Mouse (Mus musculus) ES-CJ7 (cell line): Measurements from ENCODE around the gene Hoxb3.

ENCODE experiments used
- DNase-seq: peaks from one replicate; pipeline ENCODE4 v3.0.0; 2011; ENCODE audit warnings: low read depth, low spot score

The Hoxb3 gene

DNA sequence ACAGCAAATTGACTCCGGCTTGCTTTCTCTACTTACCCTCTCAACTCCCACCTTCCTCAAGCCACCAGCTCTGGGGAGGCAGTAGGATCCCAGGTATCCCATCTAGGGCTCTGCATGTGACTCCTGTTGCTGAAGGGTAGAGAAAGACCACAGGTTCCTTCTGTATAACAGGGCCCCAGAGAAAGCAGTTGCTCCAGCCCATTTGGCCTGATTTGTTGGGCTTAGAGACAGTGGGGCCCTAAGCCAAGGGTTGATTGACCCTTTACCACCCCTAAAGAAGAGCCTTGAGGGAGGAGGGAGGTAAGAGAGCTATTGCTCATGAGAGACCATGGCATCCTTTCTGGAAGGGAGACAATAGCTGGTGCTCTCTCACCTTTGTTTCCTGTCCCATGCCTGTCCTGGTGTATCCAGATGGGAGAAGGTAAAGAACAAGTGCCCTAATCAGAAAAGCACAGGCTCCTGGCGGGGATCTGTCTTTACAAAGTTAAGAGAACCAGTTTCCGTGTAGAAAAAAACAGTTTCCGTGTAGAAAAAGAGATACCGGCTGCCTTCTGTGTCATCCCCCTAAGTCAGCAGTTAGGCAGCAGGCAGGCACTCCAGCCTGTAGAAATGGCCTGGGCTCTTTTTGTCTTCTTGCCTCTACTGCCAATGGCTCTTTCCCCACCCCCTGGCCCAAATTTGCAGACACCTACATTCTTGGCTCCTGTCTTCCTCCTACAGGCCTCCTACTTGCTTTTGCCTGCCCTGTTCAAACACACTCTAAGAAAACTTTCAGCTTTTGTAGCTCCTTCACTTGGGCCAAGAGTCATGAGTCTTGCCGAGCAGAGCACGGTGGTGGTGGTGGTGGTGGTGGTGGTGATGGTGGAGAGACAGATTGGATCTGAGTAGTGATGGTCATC is 16.1 kb downstream of the Hoxb3 start:
- DNase-seq = no peak

DNA sequence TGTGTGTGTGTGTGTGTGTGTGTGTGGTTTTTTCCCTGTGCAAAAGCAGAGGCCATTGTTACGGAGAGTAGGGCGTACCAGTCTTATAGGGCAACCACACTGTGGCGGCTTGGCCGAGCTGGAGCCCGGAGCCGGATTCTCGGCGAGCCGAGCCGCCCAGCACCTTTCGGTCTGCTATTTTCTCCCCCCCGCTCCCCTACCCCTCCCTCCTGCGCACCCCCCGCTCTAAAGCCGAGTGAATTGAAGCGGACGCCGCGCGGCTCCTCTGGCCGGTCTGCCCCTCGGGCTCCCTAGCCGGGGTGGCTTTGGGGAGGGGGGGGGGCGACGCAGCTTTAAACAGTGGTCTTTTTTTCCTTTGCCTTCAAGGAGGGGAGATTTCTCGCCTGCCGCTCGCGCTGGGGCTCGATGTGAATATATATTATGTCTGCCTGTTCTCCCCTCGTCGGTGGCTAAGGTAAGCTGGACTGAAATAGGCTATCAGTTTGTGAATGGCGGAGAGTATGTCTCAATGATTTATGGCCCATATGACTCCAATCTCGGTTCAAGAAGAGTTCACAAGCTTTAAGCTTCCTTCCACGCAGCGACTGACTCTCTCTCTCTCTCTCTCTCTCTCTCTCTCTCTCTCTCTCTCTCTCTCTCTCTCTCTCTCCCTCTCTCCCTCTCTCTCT is 17.7 kb downstream of the Hoxb3 start:
- DNase-seq = peak; percentile 57

DNA sequence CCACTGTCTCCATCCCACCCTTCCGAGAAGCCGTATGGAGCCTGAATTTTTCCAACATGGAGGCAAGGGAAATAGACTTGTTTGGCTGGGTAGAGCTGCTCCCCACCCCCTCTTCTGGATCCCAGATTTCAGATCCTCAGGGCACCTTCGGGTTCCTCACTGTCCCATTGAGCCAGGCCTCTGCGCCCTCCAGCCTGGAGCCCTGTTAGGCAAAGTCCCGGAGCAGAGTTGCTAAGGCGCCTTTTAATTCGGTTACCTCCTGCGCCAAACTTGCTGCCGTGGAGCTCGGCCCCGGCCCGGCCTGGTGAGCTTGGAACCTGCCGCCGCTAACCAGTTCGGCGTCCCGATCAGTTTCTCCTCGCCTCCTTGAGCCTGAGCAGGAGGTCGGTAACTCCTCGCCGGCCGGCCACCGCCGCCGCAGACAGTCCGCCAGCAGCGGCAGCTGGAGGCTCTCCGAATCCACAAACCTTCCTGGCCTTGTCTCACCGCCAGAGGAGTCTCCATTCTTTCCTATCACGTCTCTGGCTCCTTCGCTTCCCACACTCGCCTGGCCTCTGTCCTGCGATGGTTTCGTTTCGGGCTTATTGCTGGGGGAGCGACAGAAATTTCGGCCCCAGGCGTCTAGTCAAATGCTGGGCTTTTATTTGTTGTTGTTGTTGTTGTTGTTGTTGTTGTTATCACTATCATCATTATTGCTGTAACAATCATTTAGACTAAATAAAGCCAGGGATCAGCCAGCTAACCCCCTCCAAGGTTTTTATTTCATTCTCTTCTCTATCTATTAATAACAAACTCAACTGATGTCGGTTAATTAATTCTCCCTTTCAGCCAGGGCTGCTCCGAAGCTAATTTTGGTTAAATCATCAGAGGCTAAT is 18.8 kb downstream of the Hoxb3 start:
- peak; percentile 73 for DNase-seq

DNA sequence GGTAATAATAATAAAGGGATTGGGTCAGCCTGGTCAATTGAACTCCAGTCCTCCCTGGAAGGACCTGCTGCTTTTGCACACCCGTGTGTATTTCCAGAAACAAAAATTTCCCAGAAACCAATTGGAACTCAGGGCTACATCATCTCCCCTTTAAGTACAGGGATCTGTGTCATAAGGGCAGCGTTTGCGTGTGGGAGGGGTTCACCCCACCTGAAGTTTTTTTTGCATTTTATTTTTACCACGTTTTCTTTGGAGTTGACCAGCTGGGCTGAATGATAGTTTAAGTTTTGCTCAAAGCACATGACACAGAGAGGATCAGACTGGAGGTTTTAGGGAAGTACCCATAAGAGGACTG is 19.4 kb downstream of the Hoxb3 start:
- no peak for DNase-seq

DNA sequence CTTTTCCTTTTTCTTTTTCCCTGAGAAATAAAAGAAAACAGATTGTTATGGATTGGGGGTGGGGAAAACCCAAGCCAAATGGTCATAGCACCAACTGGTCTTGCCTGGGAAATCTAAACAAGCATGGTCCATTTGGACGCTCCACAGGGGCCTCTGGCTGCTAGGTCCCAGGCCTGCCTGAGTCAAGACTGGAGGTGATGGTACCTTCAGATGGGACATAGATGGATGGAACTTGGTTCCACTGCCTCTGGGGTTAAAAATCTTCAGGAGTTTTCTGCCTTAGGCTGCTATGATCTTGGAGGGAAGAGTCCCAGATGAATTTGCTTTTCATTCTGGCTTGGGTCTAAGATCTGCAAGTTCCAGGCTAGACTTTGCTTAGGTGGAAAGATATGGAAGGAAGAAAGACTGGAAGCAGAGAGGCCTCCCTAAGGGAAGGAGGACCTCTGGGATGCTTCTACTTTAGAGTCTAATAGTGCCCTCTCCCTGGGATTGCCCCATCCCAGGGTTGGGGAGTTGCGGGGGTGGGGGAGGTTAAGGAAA is 20.1 kb downstream of the Hoxb3 start:
- no peak for DNase-seq

DNA sequence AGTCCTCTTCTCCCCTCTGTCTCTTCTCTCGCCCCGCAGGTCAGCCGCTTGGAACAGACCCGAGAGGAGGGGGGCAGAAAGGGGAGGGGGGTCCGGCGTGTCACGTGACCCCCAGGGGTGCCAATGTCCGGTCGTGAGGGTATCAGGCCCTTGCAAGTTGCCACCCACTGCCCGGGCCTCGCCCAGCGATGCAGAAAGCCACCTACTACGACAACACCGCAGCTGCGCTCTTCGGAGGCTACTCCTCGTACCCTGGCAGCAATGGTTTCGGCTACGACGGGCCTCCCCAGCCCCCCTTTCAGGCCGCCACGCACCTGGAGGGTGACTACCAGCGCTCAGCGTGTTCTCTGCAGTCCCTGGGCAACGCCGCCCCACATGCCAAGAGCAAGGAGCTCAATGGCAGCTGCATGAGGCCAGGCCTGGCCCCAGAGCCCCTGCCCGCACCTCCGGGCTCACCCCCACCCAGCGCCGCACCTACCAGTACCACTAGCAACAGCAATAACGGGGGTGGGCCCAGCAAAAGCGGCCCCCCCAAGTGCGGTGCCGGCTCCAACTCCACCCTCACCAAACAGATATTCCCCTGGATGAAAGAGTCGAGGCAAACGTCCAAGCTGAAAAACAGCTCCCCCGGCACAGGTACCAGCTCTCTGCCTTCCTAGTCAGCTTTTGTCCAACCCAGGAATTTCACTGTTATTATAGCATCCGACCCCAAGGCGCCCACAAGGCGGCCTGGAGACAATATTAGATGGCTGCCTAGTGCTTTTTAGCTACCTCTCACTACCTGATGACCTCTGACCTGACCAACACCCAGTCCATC is 21.1 kb downstream of the Hoxb3 start:
- no peak for DNase-seq

DNA sequence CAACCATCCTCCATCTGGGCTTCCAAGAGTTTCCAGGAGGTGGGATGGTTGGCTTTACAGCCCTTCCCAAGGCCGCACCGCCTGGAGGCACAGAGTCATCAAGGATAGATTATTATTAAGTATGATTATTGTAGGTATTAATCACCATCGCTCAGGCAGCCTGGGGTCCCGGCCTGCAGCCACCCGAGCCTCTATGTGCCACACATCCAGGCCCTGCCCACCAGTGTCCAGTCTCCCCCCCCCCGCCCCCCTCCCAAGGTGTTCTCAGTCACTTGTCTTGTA is 21.7 kb downstream of the Hoxb3 start:
- DNase-seq = no peak

DNA sequence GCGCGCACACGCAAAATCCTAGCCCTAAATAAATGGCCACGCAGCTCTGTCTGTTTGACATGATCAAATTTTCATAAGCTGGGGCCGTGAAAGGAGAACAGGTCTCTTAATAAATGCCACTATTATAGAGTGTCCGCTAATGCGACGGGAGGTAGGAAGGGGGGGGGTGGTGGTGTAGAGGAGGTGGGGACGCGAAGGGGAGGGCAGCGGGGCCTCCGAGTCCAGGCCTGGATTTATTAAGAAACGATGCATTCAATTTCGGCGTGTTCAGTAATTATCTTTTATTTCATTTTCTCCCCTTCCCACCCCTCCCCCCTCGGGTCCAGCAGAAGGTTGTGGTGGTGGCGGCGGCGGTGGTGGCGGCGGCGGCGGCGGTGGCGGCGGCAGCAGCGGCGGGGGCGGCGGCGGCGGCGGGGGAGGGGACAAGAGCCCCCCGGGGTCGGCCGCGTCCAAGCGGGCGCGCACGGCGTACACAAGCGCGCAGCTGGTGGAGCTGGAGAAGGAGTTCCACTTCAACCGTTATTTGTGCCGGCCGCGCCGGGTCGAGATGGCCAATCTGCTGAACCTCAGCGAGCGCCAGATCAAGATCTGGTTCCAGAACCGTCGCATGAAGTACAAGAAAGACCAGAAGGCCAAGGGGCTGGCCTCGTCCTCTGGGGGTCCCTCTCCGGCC is 22.2 kb downstream of the Hoxb3 start:
- DNase-seq = no peak

DNA sequence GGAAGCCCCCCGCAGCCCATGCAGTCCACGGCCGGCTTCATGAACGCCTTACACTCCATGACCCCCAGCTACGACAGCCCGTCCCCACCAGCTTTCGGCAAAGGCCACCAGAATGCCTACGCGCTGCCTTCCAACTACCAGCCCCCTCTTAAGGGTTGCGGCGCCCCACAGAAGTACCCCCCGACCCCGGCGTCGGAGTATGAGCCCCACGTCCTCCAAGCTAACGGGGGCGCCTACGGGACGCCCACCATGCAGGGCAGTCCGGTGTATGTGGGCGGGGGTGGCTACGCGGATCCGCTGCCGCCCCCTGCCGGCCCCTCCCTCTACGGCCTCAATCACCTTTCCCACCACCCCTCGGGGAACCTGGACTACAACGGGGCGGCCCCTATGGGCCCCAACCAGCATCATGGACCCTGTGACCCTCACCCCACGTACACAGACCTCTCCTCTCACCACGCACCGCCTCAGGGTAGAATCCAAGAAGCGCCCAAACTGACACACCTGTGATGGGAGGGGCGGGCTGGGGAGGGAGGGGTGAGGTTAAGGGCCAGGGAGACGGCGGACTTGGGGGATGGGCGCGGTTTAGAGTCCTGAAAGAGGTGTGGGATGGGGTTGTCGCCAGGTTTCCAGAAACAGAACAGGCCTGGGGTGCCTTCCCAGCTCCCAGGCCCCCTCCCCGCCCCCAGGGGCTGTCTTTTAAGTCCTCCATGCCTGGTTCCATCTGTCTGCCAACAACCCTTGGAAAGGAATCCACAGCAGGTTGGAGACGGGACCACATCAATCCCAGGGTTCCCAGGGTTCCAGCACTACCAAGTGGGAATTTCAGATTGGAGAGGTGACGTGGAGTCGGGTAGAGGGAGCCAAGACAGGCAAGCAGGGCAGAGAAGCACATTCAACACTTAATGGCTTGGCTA is 23.0 kb downstream of the Hoxb3 start:
- DNase-seq = peak; percentile 84

DNA sequence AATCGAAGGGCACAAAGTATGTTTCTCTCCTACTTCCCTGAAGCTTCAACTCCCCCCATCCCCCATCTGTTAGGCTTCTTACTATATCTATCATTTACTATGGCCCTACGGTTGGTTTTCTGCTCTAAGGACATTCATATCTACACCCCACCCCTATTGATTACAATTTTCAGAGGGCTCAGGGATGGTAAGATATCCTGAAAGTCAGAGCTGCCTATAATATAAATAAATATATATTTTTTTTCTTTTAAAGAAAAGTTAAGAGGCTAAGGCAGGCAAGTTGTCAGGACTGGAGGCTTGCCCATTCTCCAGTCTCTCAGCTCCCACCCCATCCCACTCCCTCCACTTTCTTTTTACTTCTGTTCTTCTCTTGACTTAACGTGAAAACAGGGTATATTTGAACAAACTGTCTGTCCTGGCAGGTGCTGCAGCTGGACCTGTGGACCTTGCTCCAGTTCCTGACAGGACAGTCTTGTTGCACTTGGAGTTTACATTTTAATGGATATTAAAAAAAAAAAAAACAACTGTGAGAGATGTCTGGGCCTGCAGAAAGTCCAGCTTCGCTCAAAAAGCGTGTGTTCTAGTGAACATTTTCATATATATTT is 23.9 kb downstream of the Hoxb3 start:
- no peak for DNase-seq

DNA sequence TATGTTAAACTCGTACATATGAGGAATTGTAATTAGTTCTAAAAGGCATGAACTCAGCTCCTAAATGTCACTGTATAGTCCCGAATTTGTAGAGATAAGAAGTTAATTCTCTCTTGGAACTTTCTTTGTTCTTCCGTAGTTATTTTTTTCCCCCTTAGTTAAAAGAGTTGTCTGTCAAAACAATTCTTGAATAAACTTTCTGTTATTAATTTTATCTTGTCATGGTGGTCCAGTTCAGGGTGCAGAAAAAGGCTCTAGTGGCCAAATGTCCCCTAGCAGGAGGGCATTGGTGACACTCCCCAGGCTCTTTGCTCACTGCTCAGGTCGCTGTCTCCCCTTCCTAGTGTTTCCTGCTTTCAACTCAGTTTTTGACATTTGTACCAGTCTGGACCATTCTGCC is 24.6 kb downstream of the Hoxb3 start:
- no peak for DNase-seq

DNA sequence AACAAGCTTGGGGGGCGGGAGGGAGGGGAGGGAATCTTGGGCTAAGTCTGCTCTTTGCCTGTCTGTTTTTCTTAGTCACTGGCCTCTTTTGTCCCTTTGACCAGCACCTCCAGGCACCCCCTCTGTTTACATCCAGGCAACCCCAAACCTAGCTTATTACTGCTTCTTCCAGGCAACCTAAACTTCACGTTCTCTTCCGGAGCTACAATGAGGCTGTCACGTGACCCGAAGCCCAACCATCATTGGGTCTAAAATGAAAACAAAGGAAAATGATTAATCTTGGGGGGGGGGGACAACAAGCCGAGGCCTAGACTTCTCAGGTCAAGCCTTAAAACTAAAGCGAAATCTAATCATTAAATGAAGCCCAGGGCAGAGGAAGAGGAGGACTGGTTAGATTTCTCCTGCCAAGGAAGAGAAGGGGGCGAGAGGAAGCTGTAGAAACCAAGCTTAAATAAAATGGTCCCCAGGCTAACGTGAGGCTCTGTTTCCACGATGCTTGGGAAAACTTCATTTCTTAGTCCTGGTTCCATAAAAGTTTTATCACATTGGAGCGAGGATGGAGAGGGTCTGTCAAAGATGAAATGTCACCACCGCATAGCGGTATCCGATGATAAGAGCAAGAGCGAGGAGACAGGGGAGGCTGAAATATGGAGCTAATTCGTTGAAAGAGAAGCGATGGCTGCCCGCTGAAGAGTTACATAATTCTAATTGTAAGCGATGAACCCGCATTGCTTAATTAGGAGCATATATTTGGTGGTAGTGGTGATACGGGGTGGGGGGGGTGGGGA is 25.2 kb downstream of the Hoxb3 start:
- no peak for DNase-seq

DNA sequence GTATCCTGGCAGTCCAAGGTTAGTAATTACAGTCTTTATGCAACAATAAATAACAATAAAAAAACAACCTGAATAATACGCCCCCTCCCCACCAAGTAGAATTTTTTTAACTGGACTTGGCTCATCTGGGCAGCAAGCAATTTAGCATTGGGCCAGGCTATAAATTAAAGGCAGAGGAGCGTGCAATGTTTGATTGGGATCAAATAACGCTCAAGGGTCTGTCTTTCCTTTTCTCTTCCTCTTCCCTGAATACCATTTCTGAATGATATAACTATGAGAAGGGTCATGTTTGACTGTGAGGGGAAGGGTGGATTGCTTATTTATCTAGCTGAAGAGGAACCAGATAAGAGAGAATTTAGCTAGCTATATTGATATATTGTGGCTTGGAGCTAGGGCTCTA is 25.9 kb downstream of the Hoxb3 start:
- no peak for DNase-seq

DNA sequence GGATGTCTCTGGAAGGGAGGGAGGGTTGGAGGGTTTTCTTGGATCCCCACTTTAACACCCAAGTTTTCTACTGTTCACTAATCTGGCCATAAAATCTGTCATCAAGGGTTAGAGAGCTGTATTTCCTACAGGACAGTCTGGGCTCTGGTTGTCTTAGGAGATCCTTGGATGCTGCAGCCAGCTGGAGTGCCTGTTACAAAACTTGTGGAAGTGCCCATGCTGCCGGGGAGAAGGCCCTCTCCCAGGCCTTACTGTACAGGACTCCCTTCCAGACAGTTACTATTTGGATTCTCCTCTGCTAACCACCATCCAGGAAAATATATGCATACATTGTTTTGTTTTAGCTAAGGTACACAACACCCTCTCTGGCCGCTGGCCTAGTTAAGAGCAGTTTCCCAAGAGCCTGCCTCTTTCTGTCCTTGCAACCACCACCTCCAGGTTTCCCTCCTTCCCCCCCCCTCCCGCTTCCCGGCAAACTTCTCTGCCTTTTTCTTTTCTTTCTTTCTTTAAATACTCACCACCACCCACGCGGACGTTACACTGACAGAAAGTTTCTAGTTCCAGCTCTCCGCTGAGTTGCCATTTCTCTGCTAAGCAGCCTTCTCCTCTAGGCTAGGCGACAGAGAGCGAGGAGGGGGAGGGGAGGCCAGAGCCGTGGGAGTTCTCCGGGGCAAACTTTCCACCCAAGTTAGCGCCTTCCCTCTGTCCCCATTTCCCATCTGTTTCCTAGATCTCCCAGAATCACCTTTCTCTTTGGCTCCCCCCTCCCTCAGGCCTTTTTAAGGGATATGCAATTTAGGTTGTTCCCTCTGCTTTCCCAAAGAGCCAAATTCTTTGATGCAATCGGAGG is 26.6 kb downstream of the Hoxb3 start:
- DNase-seq = peak; percentile 86

DNA sequence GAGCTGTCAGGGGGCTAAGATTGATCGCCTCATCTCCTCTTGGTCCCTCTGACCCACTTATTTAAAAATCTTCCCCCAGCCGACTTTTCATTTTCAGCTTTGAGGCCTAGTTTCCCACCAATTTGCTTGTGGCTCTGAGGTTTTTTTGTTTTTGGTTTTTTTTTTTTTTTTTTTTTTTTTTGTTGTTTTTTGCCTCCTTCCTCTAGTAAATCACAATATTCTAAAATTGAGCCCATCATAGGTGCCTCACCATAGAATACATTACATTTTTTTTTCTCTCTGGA is 27.2 kb downstream of the Hoxb3 start, which contains the start of gene Hoxb2:
Gene Hoxb2 (plus strand): TSS at position 185 of the 284 bp plus-strand sequence.
- no peak for DNase-seq

DNA sequence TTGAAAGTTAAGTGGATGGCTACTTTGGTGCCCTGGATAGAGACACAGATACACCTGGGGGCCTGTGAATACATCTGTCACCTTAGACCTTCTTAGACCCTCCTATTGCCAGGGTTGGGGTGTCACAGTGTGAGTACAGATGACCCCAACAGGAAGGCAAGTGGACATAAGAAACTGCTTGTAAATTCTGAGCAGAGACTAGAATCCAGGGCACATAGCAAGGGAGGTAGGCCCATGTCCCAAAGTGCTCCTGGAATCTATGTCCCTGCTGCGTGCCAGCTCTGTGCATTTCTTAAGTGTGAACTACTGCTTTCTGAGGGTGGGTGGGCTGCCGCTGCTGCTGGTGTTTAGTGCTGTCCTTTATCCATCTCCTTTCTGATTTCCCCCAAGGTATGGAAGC is 27.7 kb downstream of the Hoxb3 start:
- no peak for DNase-seq

DNA sequence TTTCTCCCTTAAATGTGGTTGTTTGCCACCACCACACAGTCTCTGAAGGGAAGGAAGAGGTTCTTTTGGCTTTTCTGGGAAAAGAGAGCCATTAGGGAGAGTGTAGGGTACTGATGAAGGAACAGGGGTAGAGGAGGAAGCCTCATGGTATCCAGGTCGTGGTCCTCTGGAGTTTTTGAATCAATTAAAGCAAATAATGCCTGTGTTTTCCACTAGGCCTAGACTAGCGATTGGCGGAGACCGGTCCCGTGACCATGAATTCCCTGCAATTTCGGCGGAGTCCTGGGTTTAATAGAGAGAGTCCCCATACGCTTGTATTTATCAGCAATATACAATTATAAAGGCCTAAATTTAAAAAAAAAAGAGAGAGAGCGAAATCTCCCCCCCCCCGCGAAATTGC is 28.2 kb downstream of the Hoxb3 start:
- no peak for DNase-seq

DNA sequence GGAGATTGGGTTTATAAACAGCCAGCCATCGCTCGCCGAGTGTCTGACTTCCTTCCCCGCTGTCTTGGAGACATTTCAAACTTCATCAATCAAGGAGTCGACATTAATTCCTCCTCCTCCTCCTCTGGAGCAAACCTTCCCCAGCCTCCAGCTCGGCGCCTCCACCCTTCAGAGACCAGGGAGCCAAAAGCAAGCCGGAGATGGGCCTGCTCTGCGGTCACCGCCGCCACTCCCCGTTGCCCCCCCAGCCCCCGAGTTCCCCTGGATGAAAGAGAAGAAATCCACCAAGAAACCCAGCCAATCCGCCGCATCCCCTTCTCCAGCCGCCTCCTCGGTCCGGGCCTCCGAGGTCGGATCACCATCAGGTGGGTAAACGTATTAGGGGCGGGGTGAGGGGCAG is 28.7 kb downstream of the Hoxb3 start:
- DNase-seq = peak; percentile 57
